Mouse (Mus musculus): Measurements from ENCODE around the gene Olfr1284.
"Not testable (repeated sequence)": the region's sequence is repeated elsewhere in the genome, so short reads cannot be mapped to it uniquely, and the experiment has no call there.

The Olfr1284 gene

DNA sequence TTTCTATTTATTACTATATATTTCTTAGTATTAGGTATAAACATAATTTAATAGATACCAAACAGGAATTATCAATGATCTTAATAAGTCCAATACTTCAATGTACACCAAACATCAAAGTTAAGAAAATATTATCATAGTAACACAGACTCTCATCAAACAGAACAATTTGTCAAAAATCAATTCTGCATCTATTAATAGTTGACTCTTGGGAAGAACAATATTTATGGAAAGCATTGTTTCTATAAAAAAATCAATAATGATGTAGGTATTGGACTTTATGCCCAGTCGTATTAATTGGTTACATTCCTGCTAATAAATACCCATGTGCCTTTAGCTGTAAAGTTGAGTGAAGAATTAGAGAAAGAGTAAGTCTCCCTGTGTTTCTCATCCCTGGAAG lies at the start of gene Olfr1284:
Olfr1284 (plus strand) TSS at position 301 of the 400 bp plus-strand sequence.
- no peak for DNase-seq

DNA sequence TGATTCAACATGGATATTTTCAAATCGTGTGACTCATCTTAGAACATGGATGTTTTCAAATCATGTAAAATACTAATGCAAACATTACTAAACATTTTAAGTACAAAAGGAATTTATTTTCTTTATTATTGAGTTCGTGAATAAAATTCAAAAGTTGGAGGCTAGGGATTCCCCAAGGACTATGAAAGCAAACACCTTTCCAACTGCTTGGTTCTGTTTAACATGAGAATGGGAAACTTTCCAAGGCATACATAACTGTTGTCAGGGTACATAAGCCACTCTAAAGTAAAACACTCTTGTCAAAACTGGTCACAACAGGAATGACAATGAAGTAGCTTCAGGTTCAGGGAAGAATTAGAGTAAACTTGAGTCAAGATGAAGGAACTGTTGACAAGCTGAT lies 49.1 kb upstream of the Olfr1284 start, which contains the start of gene Olfr1281:
Olfr1281 (plus strand) TSS at position 301 of the 400 bp plus-strand sequence.
- DNase-seq: no peak

- not testable (repeated sequence) for DNase-seq
These were observed 41.6 kb upstream of the Olfr1284 start for GRCm38 (mm10) chr2:111333721-111334120.

- no peak for DNase-seq
These were observed 39.3 kb upstream of the Olfr1284 start, which contains the start of gene Olfr1282 for GRCm38 (mm10) chr2:111335976-111336375. Olfr1282 (minus strand) TSS chr2:111336076.

- DNase-seq: no peak
These were observed 8.8 kb upstream of the Olfr1284 start, which contains the start of gene Olfr1283 for GRCm38 (mm10) chr2:111366490-111366889. Olfr1283 (plus strand) TSS chr2:111366790.

DNA sequence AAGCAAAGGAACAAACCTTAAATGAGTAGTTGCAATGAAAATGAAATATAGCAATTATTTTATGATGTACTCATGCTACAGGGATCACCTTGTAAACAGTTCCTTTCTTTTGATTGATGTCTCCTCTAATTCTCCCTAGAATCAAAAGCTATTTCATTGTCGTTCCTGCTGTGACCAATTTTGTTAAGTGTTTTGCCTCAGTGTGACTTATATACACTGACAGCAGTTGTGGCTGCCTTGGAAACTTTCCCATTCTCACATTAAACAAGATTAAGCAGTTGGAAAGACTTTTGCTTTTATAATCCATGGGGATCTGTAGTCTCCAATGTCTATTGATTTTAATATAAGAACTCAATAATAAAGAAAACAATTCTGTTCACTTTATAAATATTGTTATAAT lies 47.6 kb downstream of the Olfr1284 start, which contains the start of gene Olfr1286:
Olfr1286 (minus strand) TSS at position 185 of the 400 bp plus-strand sequence.
- DNase-seq: no peak
